Comparison of ENCODE assay signal across 7 mouse cellular contexts in the genomic region with DNA sequence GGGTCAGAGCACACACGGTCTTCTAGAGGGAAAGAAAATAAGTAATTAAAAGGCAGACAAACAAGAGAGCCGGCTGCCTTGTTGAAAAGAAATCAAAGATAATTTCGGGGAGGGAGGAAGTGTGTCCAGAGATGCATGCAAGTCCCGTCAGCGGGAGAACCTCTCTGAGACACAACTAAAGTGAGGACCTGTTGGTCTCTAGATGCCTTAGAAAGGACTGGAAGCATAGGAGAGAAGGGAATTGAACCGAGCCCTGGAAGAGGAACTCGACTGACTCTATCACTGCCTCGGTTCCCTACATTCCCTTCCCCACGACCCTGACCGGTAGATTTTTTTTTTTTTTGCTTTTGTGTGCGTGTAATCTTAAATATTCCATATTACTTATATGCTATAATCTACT. TPM values are rescaled to one million over a fixed set of nuclear protein-coding genes. Genes with fewer than 3 reads are reported as not detected.
DNase-seq lines count a peak whose midpoint lies in the region; ATAC-seq and TF ChIP-seq lines count a peak whose summit lies in the region.

No protein-coding gene starts in this region.

- no peak for DNase-seq in lung, postnatal 36 days
- DNase-seq in limb, embryonic 14.5 days (ENCODE audit: low spot score): no peak
- no peak for DNase-seq in thymus, postnatal 25 days
- no peak for DNase-seq in ovary, postnatal 14 days (ENCODE audit: low spot score)

- 2% methylated on average over 11 of the region's 11 CpGs for WGBS in lung, embryonic 16.5 days
- whole genome bisulfite sequencing in forebrain, embryonic 13.5 days: 4% methylated on average over 11 of the region's 11 CpGs
- WGBS in limb, embryonic 14.5 days: 2% methylated on average over 11 of the region's 11 CpGs
- 8% methylated on average over 11 of the region's 11 CpGs for WGBS in stomach, embryonic 16.5 days

- H3K36me3 ChIP-seq in lung, embryonic 16.5 days (ENCODE audit: control insufficient read depth, insufficient read depth, low read length): no peaks in the 10 kb centered on the region
- no peaks in the 10 kb centered on the region for H3K36me3 ChIP-seq in forebrain, embryonic 13.5 days (ENCODE audit: poor library complexity, severe bottlenecking)
- no peaks in the 10 kb centered on the region for H3K36me3 ChIP-seq in limb, embryonic 14.5 days (ENCODE audit: control insufficient read depth, insufficient read depth, low read length)
- no peaks in the 10 kb centered on the region for H3K36me3 ChIP-seq in stomach, embryonic 16.5 days (ENCODE audit: control insufficient read depth, insufficient read depth, low read length)

- no peak for ATAC-seq in lung, embryonic 16.5 days (ENCODE audit: low read depth)
- ATAC-seq in forebrain, embryonic 13.5 days: no peak
- ATAC-seq in limb, embryonic 14.5 days (ENCODE audit: low FRiP score, low read depth): no peak
- ATAC-seq in stomach, embryonic 16.5 days (ENCODE audit: insufficient read depth, low FRiP score): no peak

- H3K4me2 ChIP-seq in lung, embryonic 16.5 days (ENCODE audit: low read depth, low read length): peak overlapping the region; percentile 65
- H3K4me2 ChIP-seq in forebrain, embryonic 13.5 days: peak overlapping the region; percentile 65
- H3K4me2 ChIP-seq in limb, embryonic 14.5 days (replicated peaks; ENCODE audit: low read depth, low read length, severe bottlenecking): peak overlapping the region; percentile 96
- H3K4me2 ChIP-seq in stomach, embryonic 16.5 days (ENCODE audit: low read depth, low read length): peak overlapping the region; percentile 97

- H3K4me3 ChIP-seq in lung, embryonic 16.5 days (ENCODE audit: low read length): peak overlapping the region; percentile 63
- peak overlapping the region; percentile 89 for H3K4me3 ChIP-seq in forebrain, embryonic 13.5 days
- H3K4me3 ChIP-seq in limb, embryonic 14.5 days (replicated peaks; ENCODE audit: low read length): peak overlapping the region; percentile 61
- H3K4me3 ChIP-seq in stomach, embryonic 16.5 days (replicated peaks; ENCODE audit: low read length): peak overlapping the region; percentile 79

- no peak for TF ChIP-seq POLR2A in limb, embryonic 14.5 days (IDR thresholded peaks at IDR 0.05; ENCODE audit: borderline replicate concordance, extremely low read depth, insufficient read depth, insufficient read length)

- peak overlapping the region; percentile 80; the same call in 1 of the 2 replicates for H3K27ac ChIP-seq in lung, embryonic 16.5 days (ENCODE audit: low read length)
- H3K27ac ChIP-seq in forebrain, embryonic 13.5 days: peak overlapping the region; percentile 85; the same call in 1 of the 2 replicates
- H3K27ac ChIP-seq in limb, embryonic 14.5 days (replicated peaks; ENCODE audit: low read depth, low read length): peak overlapping the region; percentile 73; the same call in 1 of the 2 replicates
- H3K27ac ChIP-seq in stomach, embryonic 16.5 days (ENCODE audit: low read length): peak overlapping the region; percentile 83; the same call in 1 of the 2 replicates

- peaks cover 32% of the 10 kb centered on the region for H3K27me3 ChIP-seq in lung, embryonic 16.5 days (ENCODE audit: control insufficient read depth, insufficient read depth, low read depth, low read length)
- no peaks in the 10 kb centered on the region for H3K27me3 ChIP-seq in forebrain, embryonic 13.5 days
- H3K27me3 ChIP-seq in limb, embryonic 14.5 days (ENCODE audit: control insufficient read depth, insufficient read depth, low read length): peaks cover 11% of the 10 kb centered on the region; the same call in 1 of the 2 replicates
- peaks cover 6% of the 10 kb centered on the region for H3K27me3 ChIP-seq in stomach, embryonic 16.5 days (ENCODE audit: control insufficient read depth, insufficient read depth, low read length)

- peaks cover 12% of the 10 kb centered on the region for H3K4me1 ChIP-seq in lung, embryonic 16.5 days (replicated peaks; ENCODE audit: control insufficient read depth, insufficient read depth, low read length)
- H3K4me1 ChIP-seq in forebrain, embryonic 13.5 days: peaks cover 30% of the 10 kb centered on the region
- peaks cover 16% of the 10 kb centered on the region for H3K4me1 ChIP-seq in limb, embryonic 14.5 days (ENCODE audit: control insufficient read depth, insufficient read depth, low read length)
- H3K4me1 ChIP-seq in stomach, embryonic 16.5 days (ENCODE audit: control insufficient read depth, insufficient read depth, low read length): peaks cover 11% of the 10 kb centered on the region; the same call in 1 of the 2 replicates

- peak overlapping the region; percentile 47 for H3K9ac ChIP-seq in lung, embryonic 16.5 days (ENCODE audit: low read length)
- peak overlapping the region; percentile 66 for H3K9ac ChIP-seq in forebrain, embryonic 13.5 days
- H3K9ac ChIP-seq in limb, embryonic 14.5 days (ENCODE audit: low read depth, low read length, severe bottlenecking): 0 out of 2 replicates have a peak overlapping the region, but pooled peaks have one; percentile 55
- H3K9ac ChIP-seq in stomach, embryonic 16.5 days (ENCODE audit: low read length): no peak overlapping the region

- H3K9me3 ChIP-seq in lung, embryonic 16.5 days (ENCODE audit: control insufficient read depth, low read length): no peaks in the 10 kb centered on the region
- H3K9me3 ChIP-seq in forebrain, embryonic 13.5 days (replicated peaks): no peaks in the 10 kb centered on the region
- H3K9me3 ChIP-seq in limb, embryonic 14.5 days (ENCODE audit: control insufficient read depth, low read length): no peaks in the 10 kb centered on the region
- H3K9me3 ChIP-seq in stomach, embryonic 16.5 days (replicated peaks; ENCODE audit: control insufficient read depth, low read length): no peaks in the 10 kb centered on the region

RNA-seq across cellular contexts. Expression of gene Cadm1, which starts 0.8 kb away (rescaled TPM):
- 91.7 and 96.0 TPM in 2 replicates for polyA plus RNA-seq in lung, embryonic 16.5 days (2015; fragmentation: Nextera tagmentation; extraction: Ambion mirVana)
- polyA plus RNA-seq in forebrain, embryonic 13.5 days (2015; fragmentation: Nextera tagmentation; extraction: Ambion mirVana): 140 TPM in 2 replicates
- 15.4 and 16.7 TPM in 2 replicates for polyA plus RNA-seq in limb, embryonic 14.5 days (2012; rRNA removed)
- 37.5 and 46.2 TPM in 2 replicates for polyA plus RNA-seq in limb, embryonic 14.5 days (2014; fragmentation: Nextera tagmentation; extraction: Ambion mirVana)
- 41.3 and 44.8 TPM in 2 replicates for polyA plus RNA-seq in stomach, embryonic 16.5 days (2015; fragmentation: Nextera tagmentation; extraction: Ambion mirVana)
